Mouse (Mus musculus): Measurements from ENCODE around the gene Zdhhc12. TPM values are rescaled to one million over a fixed set of nuclear protein-coding genes. Genes with fewer than 3 reads are reported as not detected.
A peak's percentile ranks its signal among the peaks of the same experiment; 100 is the strongest.

Gene Zdhhc12
- polyA plus RNA-seq, 1 experiment from 2014 or later, result 59.8 TPM

DNA sequence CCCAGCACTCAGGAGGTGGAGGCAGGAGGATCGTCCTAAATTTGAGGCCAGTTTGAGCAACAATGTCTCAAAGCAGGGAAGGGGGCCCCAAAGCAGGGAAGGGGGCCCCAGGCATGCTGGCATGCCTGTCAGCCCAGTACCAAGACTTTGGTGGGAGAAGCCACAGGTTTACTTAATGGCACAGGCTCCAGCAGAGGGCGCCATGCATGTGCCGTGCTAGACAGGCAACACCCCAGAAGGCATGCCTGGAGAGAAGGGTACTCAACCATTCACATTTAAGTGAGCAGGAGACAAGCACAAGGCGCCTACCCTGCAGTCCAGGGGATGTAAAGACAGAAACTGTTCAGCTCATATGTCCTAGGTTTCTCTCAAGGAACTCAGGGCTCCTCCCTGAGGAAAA, 51.0 kb downstream of the Zdhhc12 start:
- H3K9me3 ChIP-seq, result no peaks in the 10 kb centered on the region
- no peak overlapping the region for H3K4me2 ChIP-seq (replicated peaks)
- no peaks in the 10 kb centered on the region; the same call in 1 of the 2 replicates for H3K36me3 ChIP-seq
- peak; percentile 68 for ATAC-seq
- H3K4me3 ChIP-seq (replicated peaks), result no peak overlapping the region
- H3K9ac ChIP-seq, result no peak overlapping the region
- 12% methylated on average over 4 of the region's 4 CpGs for WGBS
- 0 out of 2 replicates have a peak, but pooled peaks cover 3% of the 10 kb centered on the region for H3K4me1 ChIP-seq (replicated peaks)
- no peaks in the 10 kb centered on the region for H3K27me3 ChIP-seq (replicated peaks)
- no peak overlapping the region for H3K27ac ChIP-seq

Other genes with a start within 250 kb of the Zdhhc12 start
- 23.7 and 24.2 TPM in 2 replicates for gene Cercam, start 224.5 kb downstream of the Zdhhc12 start, polyA plus RNA-seq (2015; fragmentation: Nextera tagmentation; extraction: Ambion mirVana)
- 43.0 and 44.9 TPM in 2 replicates for gene Odf2, start 204.4 kb downstream of the Zdhhc12 start, polyA plus RNA-seq (2015; fragmentation: Nextera tagmentation; extraction: Ambion mirVana)
- gene Gle1, start 158.2 kb downstream of the Zdhhc12 start, polyA plus RNA-seq (2015; fragmentation: Nextera tagmentation; extraction: Ambion mirVana), result 44.5 and 45.5 TPM in 2 replicates
- 73.3 and 82.9 TPM in 2 replicates for gene Sptan1, start 128.1 kb downstream of the Zdhhc12 start, polyA plus RNA-seq (2015; fragmentation: Nextera tagmentation; extraction: Ambion mirVana)
- gene Wdr34, start 44.8 kb downstream of the Zdhhc12 start, polyA plus RNA-seq (2015; fragmentation: Nextera tagmentation; extraction: Ambion mirVana), result 20.9 and 24.7 TPM in 2 replicates
- 437 and 494 TPM in 2 replicates for gene Set, start 36.3 kb downstream of the Zdhhc12 start, polyA plus RNA-seq (2015; fragmentation: Nextera tagmentation; extraction: Ambion mirVana)
- gene Pkn3, start 16.0 kb downstream of the Zdhhc12 start, polyA plus RNA-seq (2015; fragmentation: Nextera tagmentation; extraction: Ambion mirVana), result 10.6 and 11.1 TPM in 2 replicates
- 5.0 and 5.6 TPM in 2 replicates for gene Zer1, start 30.9 kb upstream of the Zdhhc12 start, polyA plus RNA-seq (2015; fragmentation: Nextera tagmentation; extraction: Ambion mirVana)
- gene Tbc1d13, start 40.1 kb upstream of the Zdhhc12 start, polyA plus RNA-seq (2015; fragmentation: Nextera tagmentation; extraction: Ambion mirVana), result 7.8 and 8.2 TPM in 2 replicates
- gene Endog, start 77.8 kb upstream of the Zdhhc12 start, polyA plus RNA-seq (2015; fragmentation: Nextera tagmentation; extraction: Ambion mirVana), result 40.9 and 41.9 TPM in 2 replicates
- 59.9 and 62.9 TPM in 2 replicates for gene Spout1, start 84.8 kb upstream of the Zdhhc12 start, polyA plus RNA-seq (2015; fragmentation: Nextera tagmentation; extraction: Ambion mirVana)
- gene Kyat1, start 112.2 kb upstream of the Zdhhc12 start, polyA plus RNA-seq (2015; fragmentation: Nextera tagmentation; extraction: Ambion mirVana), result 18.4 and 19.6 TPM in 2 replicates
- gene Lrrc8a, start 144.1 kb upstream of the Zdhhc12 start, polyA plus RNA-seq (2015; fragmentation: Nextera tagmentation; extraction: Ambion mirVana), result 37.0 and 37.7 TPM in 2 replicates
- gene Gm28035, start 146.9 kb upstream of the Zdhhc12 start, polyA plus RNA-seq (2015; fragmentation: Nextera tagmentation; extraction: Ambion mirVana), result 0.21 and 0.29 TPM in 2 replicates
- 9.8 and 11.5 TPM in 2 replicates for gene Phyhd1, start 172.6 kb upstream of the Zdhhc12 start, polyA plus RNA-seq (2015; fragmentation: Nextera tagmentation; extraction: Ambion mirVana)
- not detected in 2 replicates for gene Gm28038, start 187.4 kb upstream of the Zdhhc12 start, polyA plus RNA-seq (2015; fragmentation: Nextera tagmentation; extraction: Ambion mirVana)
- gene Dolk, start 192.7 kb upstream of the Zdhhc12 start, polyA plus RNA-seq (2015; fragmentation: Nextera tagmentation; extraction: Ambion mirVana), result 28.8 and 34.4 TPM in 2 replicates
- gene Nup188, start 192.7 kb upstream of the Zdhhc12 start, polyA plus RNA-seq (2015; fragmentation: Nextera tagmentation; extraction: Ambion mirVana), result 29.1 and 29.4 TPM in 2 replicates